Mouse (Mus musculus) myocyte (in vitro differentiated cells): ENCODE measurements around the gene 4930402F06Rik.

Experiments used
- E2F4 ChIP-seq: IDR thresholded peaks from one replicate; pipeline ENCODE4 v1.6.1; 2011; ENCODE audit warnings: mild to moderate bottlenecking, control low read depth, moderate library complexity; ENCODE audit not compliant: insufficient read depth
- MAX ChIP-seq: IDR thresholded peaks from one replicate; pipeline ENCODE4 v1.6.1; 2011; ENCODE audit warnings: low read depth, mild to moderate bottlenecking, control low read depth
- MYOD1 ChIP-seq, 3 experiments: IDR thresholded peaks; one replicate each; pipeline ENCODE4 v1.6.1; 2011; ENCODE audit warnings: control low read depth in 2 of 3, low read depth in 2 of 3, mild to moderate bottlenecking in 2 of 3, moderate library complexity in 1 of 3; ENCODE audit not compliant: insufficient read length in 2 of 3, control insufficient read depth in 1 of 3
- MYOG ChIP-seq, 3 experiments: IDR thresholded peaks; one replicate each; pipeline ENCODE4 v1.6.1; 2011; ENCODE audit warnings: control low read depth in 2 of 3, low read depth in 2 of 3, mild to moderate bottlenecking in 2 of 3; ENCODE audit not compliant: insufficient read length in 2 of 3, control insufficient read depth in 1 of 3, insufficient read depth in 1 of 3
- POLR2A ChIP-seq: IDR thresholded peaks from one replicate; pipeline ENCODE4 v1.6.1; 2011; ENCODE audit warnings: low read depth, mild to moderate bottlenecking, control low read depth, moderate library complexity; ENCODE audit not compliant: insufficient read length
- TCF12 ChIP-seq: IDR thresholded peaks from one replicate; pipeline ENCODE4 v1.6.1; 2011; ENCODE audit warnings: mild to moderate bottlenecking, control low read depth; ENCODE audit not compliant: poor library complexity, insufficient read depth, severe bottlenecking
- USF1 ChIP-seq: IDR thresholded peaks from one replicate; pipeline ENCODE4 v1.6.1; 2011; ENCODE audit warnings: low read depth, mild to moderate bottlenecking, control low read depth, moderate library complexity

DNA sequence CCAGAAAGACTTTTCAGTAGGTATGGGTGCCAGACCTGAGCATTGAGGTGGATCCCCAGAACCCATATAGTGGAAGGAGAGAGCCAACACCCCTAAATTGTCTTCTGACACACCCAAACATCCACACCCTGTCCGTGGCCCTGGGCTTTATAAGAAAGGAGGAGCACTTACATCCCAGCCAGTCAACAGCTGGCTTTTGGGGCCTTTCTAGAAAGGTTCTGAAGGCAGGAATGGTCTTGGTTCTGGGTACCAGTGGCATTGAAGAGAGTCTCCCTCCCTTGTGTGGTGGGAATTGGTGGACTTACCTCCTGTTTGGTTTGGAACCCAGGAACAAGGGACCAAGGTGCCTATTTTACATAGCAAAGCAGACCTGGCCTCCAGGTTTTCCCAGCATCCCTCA lies 9.6 kb upstream of the 4930402F06Rik start:
- no peak for TF ChIP-seq MYOG (IDR thresholded peaks at IDR 0.05; ENCODE audit: control insufficient read depth in 1 of 3, insufficient read depth in 1 of 3, insufficient read length in 2 of 3, low read depth in 2 of 3)
- no peak for TF ChIP-seq POLR2A
- no peak for TF ChIP-seq MAX
- no peak for TF ChIP-seq USF1
- no peak for TF ChIP-seq MYOD1 (IDR thresholded peaks at IDR 0.05; ENCODE audit: control insufficient read depth in 1 of 3, insufficient read length in 2 of 3, low read depth in 2 of 3)
- TF ChIP-seq E2F4 = no peak
- no peak for TF ChIP-seq TCF12
